Mouse (Mus musculus) lung, postnatal 0 days (tissue): ENCODE results near the gene Enpp3.

Source experiments
- CTCF ChIP-seq: IDR thresholded peaks from 2 replicates; pipeline ENCODE4 v1.5.1; 2016; ENCODE audit warnings: antibody characterized with exemption, mild to moderate bottlenecking
- EP300 ChIP-seq: IDR thresholded peaks from 2 replicates; pipeline ENCODE4 v1.6.1; 2016; ENCODE audit warnings: antibody characterized with exemption, mild to moderate bottlenecking, control low read depth

DNA sequence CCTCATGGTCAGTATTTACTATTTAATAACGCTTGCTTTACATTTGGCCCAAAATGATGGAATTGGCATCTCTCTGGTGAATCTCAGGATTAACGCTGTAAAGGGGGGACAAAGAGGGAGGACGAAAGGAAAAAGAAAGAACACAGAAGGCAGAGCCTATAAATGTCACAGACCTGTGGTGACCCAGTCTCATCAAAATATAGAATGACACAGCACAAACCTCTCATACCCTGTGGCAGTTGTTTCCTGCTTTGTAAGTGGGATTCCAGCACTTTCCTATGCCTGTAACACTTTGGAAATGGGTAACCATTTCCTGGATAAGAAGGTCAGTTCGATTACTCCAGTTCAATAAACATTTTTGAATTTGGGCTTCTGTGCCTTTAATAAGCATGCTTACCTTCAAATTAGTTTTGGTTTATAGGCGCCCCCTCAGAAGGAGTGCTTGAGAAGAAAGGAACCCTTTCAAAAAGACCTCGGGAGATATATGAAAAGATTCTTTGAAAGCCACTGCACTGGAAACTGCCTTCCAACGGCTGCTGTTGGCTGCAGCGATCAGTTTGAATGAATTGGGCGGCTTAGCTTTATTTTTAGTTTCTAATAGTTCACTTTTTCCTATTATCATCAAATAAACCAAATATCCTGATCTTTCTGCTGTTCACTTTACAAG is 87.6 kb downstream of the Enpp3 start:
- TF ChIP-seq CTCF (no peak), EP300 (no peak)
